In the genomic region with DNA sequence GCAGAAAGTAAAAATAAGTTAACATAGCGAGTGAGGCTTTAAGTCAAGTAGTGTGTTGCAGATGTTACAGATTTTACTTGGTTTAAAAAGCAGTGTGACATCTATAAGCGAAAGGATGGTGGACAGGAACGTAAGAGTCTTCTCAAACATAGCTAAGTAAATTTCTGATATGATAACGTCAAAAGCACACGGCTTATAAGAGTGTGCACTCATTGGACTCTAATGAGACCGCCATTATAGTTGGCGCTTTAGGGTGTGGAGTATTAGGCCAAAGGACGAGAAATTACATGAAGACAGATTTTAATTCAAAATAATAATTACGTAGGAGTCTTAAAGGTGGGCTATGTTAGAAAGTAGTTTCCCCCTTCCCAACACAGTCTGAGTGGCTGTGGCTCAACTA, we compare ENCODE assay signal across 8 mouse cellular contexts. TPM values are rescaled to one million over a fixed set of nuclear protein-coding genes. Genes with fewer than 3 reads are reported as not detected.
DNase-seq lines count a peak whose midpoint lies in the region; ATAC-seq and TF ChIP-seq lines count a peak whose summit lies in the region.

No protein-coding gene starts in this region.

- peak overlapping the region; percentile 81 for H3K4me3 ChIP-seq in kidney, adult 2 months (ENCODE audit: insufficient read depth, low read depth, low read length)
- peak overlapping the region; percentile 86 for H3K4me3 ChIP-seq in brown adipose tissue, adult 24 weeks (ENCODE audit: insufficient read depth, low read depth, low read length)
- H3K4me3 ChIP-seq in hindbrain, embryonic 13.5 days, result peak overlapping the region; percentile 100
- peak overlapping the region; percentile 100 for H3K4me3 ChIP-seq in midbrain, embryonic 10.5 days

- peak overlapping the region; percentile 82 for H3K4me2 ChIP-seq in hindbrain, embryonic 13.5 days

- TF ChIP-seq POLR2A in kidney, adult 2 months (IDR thresholded peaks at IDR 0.05; ENCODE audit: low read depth, low read length), result no peak

- no peak for TF ChIP-seq CTCF in kidney, adult 2 months (conservative IDR thresholded peaks at IDR 0.05; ENCODE audit: insufficient read depth, insufficient read length, low read depth, low read length)

- peaks cover 2% of the 10 kb centered on the region; the same call in 1 of the 2 replicates for H3K4me1 ChIP-seq in kidney, adult 2 months (ENCODE audit: control insufficient read depth, insufficient read depth, low read length)
- no peaks in the 10 kb centered on the region; the same call in 1 of the 2 replicates for H3K4me1 ChIP-seq in brown adipose tissue, adult 24 weeks (ENCODE audit: control insufficient read depth, insufficient read depth, insufficient read length, low read length)
- H3K4me1 ChIP-seq in hindbrain, embryonic 13.5 days (replicated peaks), result peaks cover 17% of the 10 kb centered on the region
- peaks cover 14% of the 10 kb centered on the region for H3K4me1 ChIP-seq in midbrain, embryonic 10.5 days

- peak; percentile 47; the same call in 1 of the 2 replicates for ATAC-seq in hindbrain, embryonic 13.5 days (ENCODE audit: low FRiP score)

- H3K27ac ChIP-seq in kidney, adult 2 months (ENCODE audit: insufficient read depth, low read depth, low read length), result no peak overlapping the region
- no peak overlapping the region for H3K27ac ChIP-seq in brown adipose tissue, adult 24 weeks (replicated peaks; ENCODE audit: low read depth, low read length)
- no peak overlapping the region for H3K27ac ChIP-seq in hindbrain, embryonic 13.5 days
- H3K27ac ChIP-seq in midbrain, embryonic 10.5 days (replicated peaks), result peak overlapping the region; percentile 91

- H3K36me3 ChIP-seq in kidney, adult 2 months (ENCODE audit: control insufficient read depth, insufficient read depth, low read length), result no peaks in the 10 kb centered on the region
- no peaks in the 10 kb centered on the region for H3K36me3 ChIP-seq in hindbrain, embryonic 13.5 days
- H3K36me3 ChIP-seq in midbrain, embryonic 10.5 days, result no peaks in the 10 kb centered on the region

- H3K9me3 ChIP-seq in hindbrain, embryonic 13.5 days, result no peaks in the 10 kb centered on the region
- H3K9me3 ChIP-seq in midbrain, embryonic 10.5 days (replicated peaks), result no peaks in the 10 kb centered on the region

- H3K27me3 ChIP-seq in kidney, adult 2 months (replicated peaks; ENCODE audit: control insufficient read depth, insufficient read depth, low read length), result no peaks in the 10 kb centered on the region
- H3K27me3 ChIP-seq in hindbrain, embryonic 13.5 days, result peaks cover 14% of the 10 kb centered on the region
- peaks cover 4% of the 10 kb centered on the region for H3K27me3 ChIP-seq in midbrain, embryonic 10.5 days (ENCODE audit: low read depth, poor library complexity, severe bottlenecking)

- no peak for DNase-seq in kidney, adult 2 months
- no peak for DNase-seq in kidney, adult 11 months
- DNase-seq in midbrain, embryonic 10.5 days (ENCODE audit: low spot score), result no peak
- no peak for DNase-seq in frontal cortex, postnatal 36 days (ENCODE audit: low spot score in 2 of 2)
- no peak for DNase-seq in layer of hippocampus, postnatal 14 days (ENCODE audit: low spot score in 2 of 2)
- no peak for DNase-seq in MN1 (ENCODE audit: low spot score)

- H3K9ac ChIP-seq in hindbrain, embryonic 13.5 days, result peak overlapping the region; percentile 96

- WGBS in kidney, adult 2 months, result 36% methylated on average over 9 of the region's 9 CpGs
- 47% methylated on average over 9 of the region's 9 CpGs for WGBS in hindbrain, embryonic 13.5 days
- WGBS in midbrain, embryonic 10.5 days, result 49% methylated on average over 9 of the region's 9 CpGs

RNA-seq across cellular contexts. Expression of a gene that starts 0.4 kb away (rescaled TPM):
- 28.9 and 33.6 TPM in 2 replicates for polyA plus RNA-seq in kidney, adult 2 months (2012; rRNA removed)
- 15.9 and 20.0 TPM in 2 replicates for polyA plus RNA-seq in brown adipose tissue, adult 24 weeks (2012; ENCODE audit: insufficient read depth, insufficient read length, missing spikeins)
- polyA plus RNA-seq in hindbrain, embryonic 13.5 days (2015; fragmentation: Nextera tagmentation; extraction: Ambion mirVana), result 38.3 and 40.7 TPM in 2 replicates
- polyA plus RNA-seq in midbrain, embryonic 10.5 days (2016; fragmentation: Nextera tagmentation; extraction: Ambion mirVana), result 34.6 and 36.7 TPM in 2 replicates
- 10 to 100 TPM; 40.2 to 45.0 TPM for total RNA-seq in layer of hippocampus, postnatal 14 days (2021)

RNA-seq across cellular contexts. Expression of a gene that starts 1.1 kb away (rescaled TPM):
- polyA plus RNA-seq in kidney, adult 2 months (2012; rRNA removed), result 8.2 and 8.7 TPM in 2 replicates
- polyA plus RNA-seq in brown adipose tissue, adult 24 weeks (2012; ENCODE audit: insufficient read depth, insufficient read length, missing spikeins), result 2.0 and 2.6 TPM in 2 replicates
- polyA plus RNA-seq in hindbrain, embryonic 13.5 days (2015; fragmentation: Nextera tagmentation; extraction: Ambion mirVana), result 3.7 and 4.8 TPM in 2 replicates
- 7.2 and 10.1 TPM in 2 replicates for polyA plus RNA-seq in midbrain, embryonic 10.5 days (2016; fragmentation: Nextera tagmentation; extraction: Ambion mirVana)
- total RNA-seq in layer of hippocampus, postnatal 14 days (2021), result 1 to 10 TPM; 1.4 to 4.1 TPM

RNA-seq across cellular contexts. Expression of a gene that starts 20.2 kb away (rescaled TPM):
- 0.01 TPM in 1 of 2 replicates, not detected in the other for polyA plus RNA-seq in kidney, adult 2 months (2012; rRNA removed)
- polyA plus RNA-seq in brown adipose tissue, adult 24 weeks (2012; ENCODE audit: insufficient read depth, insufficient read length, missing spikeins), result not detected in 2 replicates
- polyA plus RNA-seq in hindbrain, embryonic 13.5 days (2015; fragmentation: Nextera tagmentation; extraction: Ambion mirVana), result 0.04 TPM in 2 replicates
- 0.02 TPM in 2 replicates for polyA plus RNA-seq in midbrain, embryonic 10.5 days (2016; fragmentation: Nextera tagmentation; extraction: Ambion mirVana)
- not detected for total RNA-seq in layer of hippocampus, postnatal 14 days (2021)
